Mouse (Mus musculus): Measurements from ENCODE around the gene Nol3.

The Nol3 gene

DNA sequence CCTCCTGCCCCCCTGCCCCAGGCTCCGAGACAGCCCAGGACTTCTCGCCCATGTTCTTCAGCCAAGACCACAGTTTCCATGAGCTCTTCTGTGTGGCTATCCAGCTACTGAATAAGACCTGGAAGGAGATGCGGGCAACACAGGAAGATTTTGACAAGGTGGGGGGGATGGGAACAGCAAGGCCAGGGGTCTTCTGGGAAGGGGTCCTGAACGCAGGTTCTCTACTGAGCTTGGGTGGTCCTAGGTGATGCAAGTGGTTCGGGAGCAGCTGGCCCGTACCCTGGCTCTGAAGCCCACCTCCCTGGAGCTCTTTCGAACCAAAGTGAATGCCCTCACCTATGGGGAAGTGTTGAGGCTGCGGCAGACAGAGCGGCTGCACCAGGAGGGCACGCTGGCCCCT, 32.5 kb downstream of the Nol3 start:
- no peak for DNase-seq (ENCODE audit: low spot score)

DNA sequence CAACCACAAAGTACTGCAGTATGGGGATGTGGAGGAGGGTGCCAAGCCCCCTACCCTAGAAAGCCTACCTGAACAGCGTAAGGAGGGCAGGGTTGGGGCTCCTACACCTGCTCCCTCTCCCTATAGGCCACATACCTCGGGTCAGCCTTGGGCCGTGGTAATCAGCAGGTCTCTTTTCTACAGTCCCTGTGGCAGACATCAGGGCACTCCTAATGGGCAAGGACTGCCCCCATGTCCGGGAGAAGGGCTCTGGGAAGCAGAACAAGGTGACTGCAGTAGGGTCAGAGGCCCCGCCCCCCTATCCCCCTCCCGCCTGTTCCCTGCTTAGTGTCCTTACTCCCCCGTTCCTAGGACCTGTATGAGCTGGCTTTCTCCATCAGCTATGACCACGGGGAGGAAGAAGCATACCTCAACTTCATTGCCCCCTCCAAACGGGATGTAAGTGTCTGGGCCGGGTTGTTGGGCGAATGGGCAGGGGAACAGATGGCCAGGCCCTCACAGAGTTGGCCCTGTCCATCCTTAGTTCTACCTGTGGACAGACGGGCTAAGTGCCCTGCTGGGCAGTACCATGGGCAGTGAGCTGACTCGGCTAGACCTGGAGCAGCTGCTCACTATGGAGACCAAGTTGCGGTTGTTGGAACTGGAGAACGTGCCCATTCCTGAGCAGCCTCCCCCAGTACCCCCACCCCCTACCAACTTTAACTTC, 33.4 kb downstream of the Nol3 start:
- DNase-seq (ENCODE audit: low spot score): no peak

- DNase-seq (ENCODE audit: low spot score): no peak
These were observed 34.2 kb downstream of the Nol3 start for GRCm38 (mm10) chr8:105310118-105310517.

- no peak for DNase-seq (ENCODE audit: low spot score)
These were observed 35.8 kb downstream of the Nol3 start for GRCm38 (mm10) chr8:105311718-105312117.

GRCm38 (mm10) chr8:105312891-105313481, 37.0 kb downstream of the Nol3 start:
- DNase-seq (ENCODE audit: low spot score): no peak

DNA sequence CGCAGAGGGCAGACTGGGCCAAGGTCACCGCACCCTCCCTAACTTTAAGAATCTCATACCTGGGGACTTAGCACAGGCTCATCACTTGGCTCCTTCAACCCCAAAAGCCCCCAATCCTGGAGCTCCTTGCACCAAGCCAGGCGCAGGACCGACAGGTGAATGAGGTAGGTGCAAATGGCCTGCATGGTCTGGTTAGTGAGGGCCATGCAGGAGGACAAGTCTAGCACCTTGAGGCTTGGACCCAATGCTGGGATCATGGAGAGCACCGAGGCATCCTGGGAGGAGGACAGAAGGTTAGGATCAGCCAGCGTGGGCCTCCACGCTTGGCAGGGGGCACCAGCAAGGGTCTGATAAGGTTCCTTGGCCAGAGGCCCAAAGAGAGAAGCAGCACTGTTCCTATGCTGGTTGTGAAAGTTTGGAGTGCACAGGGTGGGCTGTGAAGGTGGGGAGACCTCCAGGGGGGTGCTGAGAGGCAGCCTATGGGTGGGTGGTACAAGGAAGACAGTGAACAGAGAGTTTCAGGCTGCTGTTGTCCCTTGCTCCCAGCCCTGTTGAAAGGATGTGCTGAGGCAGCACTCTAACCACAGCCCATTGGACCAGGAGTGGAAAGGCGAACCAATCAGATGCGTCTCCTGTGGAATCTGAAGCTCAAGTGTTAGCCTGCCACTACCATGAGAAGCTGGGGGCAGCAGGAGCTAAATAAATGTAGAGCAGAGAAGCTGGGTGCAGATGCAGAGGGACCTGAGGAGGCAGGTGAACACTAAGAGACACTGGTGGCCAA, 37.9 kb downstream of the Nol3 start:
- no peak for DNase-seq (ENCODE audit: low spot score)

- no peak for DNase-seq (ENCODE audit: low spot score)
These were observed 39.3 kb downstream of the Nol3 start for GRCm38 (mm10) chr8:105315073-105315769.

DNA sequence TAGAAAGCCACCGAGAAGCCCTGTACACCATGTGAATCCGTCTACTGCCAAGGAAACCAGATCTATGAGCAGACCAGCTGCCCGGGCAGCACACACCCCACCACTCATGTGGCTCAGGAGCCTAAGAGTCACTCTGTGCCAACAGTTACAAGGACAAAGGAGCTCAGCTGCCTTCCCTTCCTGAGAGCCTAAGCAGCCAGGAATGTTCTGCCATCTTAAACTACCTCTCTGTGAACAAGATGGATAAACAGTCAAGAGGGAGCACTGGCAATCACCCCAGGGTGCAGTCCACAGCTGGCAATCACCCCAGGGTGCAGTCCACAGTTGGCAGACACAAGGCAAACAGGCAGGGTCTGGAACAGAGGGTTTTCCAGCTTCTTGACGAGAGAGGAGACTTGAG, 42.0 kb downstream of the Nol3 start:
- no peak for DNase-seq (ENCODE audit: low spot score)

- DNase-seq (ENCODE audit: low spot score): no peak
These were observed 42.8 kb downstream of the Nol3 start for GRCm38 (mm10) chr8:105318662-105319190.

- no peak for DNase-seq (ENCODE audit: low spot score)
These were observed 47.2 kb downstream of the Nol3 start for GRCm38 (mm10) chr8:105323183-105323582.

DNA sequence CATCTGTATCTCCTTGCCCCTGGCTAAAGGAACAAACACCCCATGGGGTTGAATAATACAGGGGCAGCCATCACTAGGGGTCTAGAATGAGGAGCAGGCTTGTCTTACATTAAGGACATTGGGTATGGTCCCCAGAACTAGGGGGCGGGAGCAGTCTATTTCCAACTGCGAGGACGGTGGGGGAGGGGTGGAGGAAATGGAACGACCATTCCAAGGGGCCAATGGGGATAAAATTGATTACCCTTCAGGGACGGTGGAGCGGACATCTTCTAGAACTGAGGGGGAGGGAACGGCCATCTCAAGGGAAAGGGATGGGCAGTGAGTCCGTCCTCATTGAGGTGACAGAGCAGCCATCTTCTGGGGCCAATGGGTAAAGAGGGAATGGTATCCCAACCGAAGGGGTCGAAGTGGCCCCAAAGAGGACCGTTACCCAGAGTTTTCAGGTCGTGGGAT, 49.7 kb downstream of the Nol3 start:
- DNase-seq (ENCODE audit: low spot score): no peak

GRCm38 (mm10) chr8:105326141-105326672, 50.3 kb downstream of the Nol3 start, which contains the start of the genes Lrrc29 and Tmem208:
Lrrc29 (minus strand) TSS chr8:105326278.
Tmem208 (plus strand) TSS chr8:105326354.
- peak; percentile 96 for DNase-seq (ENCODE audit: low spot score)

DNA sequence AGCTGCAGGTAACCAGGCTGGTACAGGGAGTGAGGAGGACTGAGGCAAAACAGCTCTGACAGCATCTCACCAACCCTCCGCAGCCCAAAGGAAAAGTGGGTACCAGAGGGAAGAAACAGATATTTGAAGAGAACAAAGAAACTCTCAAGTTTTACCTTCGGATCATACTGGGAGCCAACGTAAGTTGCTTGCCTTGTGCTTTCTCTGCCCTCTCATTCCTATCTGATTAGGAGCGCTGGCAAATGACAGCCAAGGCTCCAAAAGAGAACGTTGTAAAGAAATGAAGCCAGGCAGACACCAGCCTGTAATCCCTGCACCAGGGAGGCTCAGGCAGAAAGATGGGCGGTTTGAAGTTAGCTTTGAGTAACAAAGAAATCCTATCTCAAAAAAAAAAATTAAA, 51.0 kb downstream of the Nol3 start:
- DNase-seq (ENCODE audit: low spot score): no peak

DNA sequence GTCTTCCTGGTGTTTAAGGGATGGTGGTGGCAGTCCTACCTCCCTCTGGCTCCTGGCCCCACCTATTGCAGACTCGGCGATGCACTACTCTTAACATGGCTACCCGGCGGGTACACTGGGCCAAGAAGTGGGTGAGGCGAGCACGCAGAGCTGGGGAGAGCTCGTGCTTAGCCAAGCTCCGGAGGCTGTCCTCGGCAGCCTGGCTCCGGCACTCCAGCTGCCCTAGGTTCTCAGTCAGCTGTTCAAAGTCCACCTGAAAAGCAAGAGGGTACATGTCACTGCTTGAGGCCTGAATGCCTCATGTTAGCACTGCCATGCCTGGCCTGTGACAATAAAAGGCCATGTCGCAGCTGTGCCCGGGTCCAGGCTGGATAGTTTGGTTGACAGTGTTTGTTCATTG, 54.4 kb downstream of the Nol3 start:
- DNase-seq (ENCODE audit: low spot score): no peak

GRCm38 (mm10) chr8:105331469-105331868, 55.5 kb downstream of the Nol3 start:
- DNase-seq (ENCODE audit: low spot score): no peak

Measured in testis, postnatal 14 days (tissue).